Mouse (Mus musculus) CH12.LX (cell line): Measurements from ENCODE around the gene Atp6v0b. TPM values are rescaled to one million over a fixed set of nuclear protein-coding genes. Genes with fewer than 3 reads are reported as not detected.

ENCODE experiments used
- DNase-seq: peaks from one replicate; pipeline ENCODE4 v3.0.0-alpha.2; 2013; ENCODE audit errors: extremely low read depth
- H3K27ac ChIP-seq: 2 replicates; pipeline ENCODE4 v1.5.1; 2012; ENCODE audit warnings: low read depth, mild to moderate bottlenecking, control low read depth, moderate library complexity; ENCODE audit not compliant: insufficient read depth
- H3K27me3 ChIP-seq: replicated peaks from 2 replicates; pipeline ENCODE3; 2012; ENCODE audit warnings: inconsistent platforms
- H3K36me3 ChIP-seq, 2 experiments: replicated peaks in 1 of 2; 2 replicates each; pipeline versions ENCODE3 to v1.6.1; 2012; ENCODE audit warnings: inconsistent platforms in 1 of 2, low read length in 1 of 2, mild to moderate bottlenecking in 1 of 2, mixed read lengths in 1 of 2, moderate library complexity in 1 of 2; ENCODE audit not compliant: control insufficient read depth in 1 of 2, insufficient read depth in 1 of 2
- H3K4me1 ChIP-seq, 2 experiments: 2 replicates each; pipeline ENCODE4 v1.6.1; 2012; ENCODE audit warnings: inconsistent platforms in 1 of 2, moderate library complexity in 1 of 2; ENCODE audit not compliant: insufficient read depth in 2 of 2, control insufficient read depth in 1 of 2
- H3K4me2 ChIP-seq: 2 replicates; pipeline ENCODE4 v1.6.1; 2012; ENCODE audit warnings: low read depth, mild to moderate bottlenecking, control low read depth; ENCODE audit not compliant: poor library complexity, insufficient read depth, severe bottlenecking
- H3K4me3 ChIP-seq, 3 experiments: fragments of 150-350 bp in 1 of 3; sonication (generic) in 1 of 3; replicated peaks in 1 of 3; 2 replicates each; pipeline versions ENCODE3 to v1.5.1; 2011 to 2012; ENCODE audit warnings: low read depth in 2 of 3, low read length in 2 of 3, mild to moderate bottlenecking in 2 of 3, moderate library complexity in 2 of 3, control low read depth in 1 of 3, improper control_type of control experiment in 1 of 3, inconsistent platforms in 1 of 3, mixed read lengths in 1 of 3; ENCODE audit not compliant: poor library complexity in 1 of 3
- H3K79me2 ChIP-seq: replicated peaks from 2 replicates; pipeline ENCODE4 v1.6.1; 2012; ENCODE audit warnings: mild to moderate bottlenecking, moderate library complexity; ENCODE audit not compliant: control insufficient read depth, poor library complexity, insufficient read depth, severe bottlenecking; ENCODE audit errors: extremely low read depth
- H3K9ac ChIP-seq: 2 replicates; pipeline ENCODE4 v1.6.1; 2012; ENCODE audit warnings: low read depth, mild to moderate bottlenecking, control low read depth, moderate library complexity; ENCODE audit not compliant: insufficient read depth
- H3K9me3 ChIP-seq: replicated peaks from 2 replicates; pipeline ENCODE3; 2012; ENCODE audit warnings: low read length, inconsistent platforms, mixed read lengths
- BHLHE40 ChIP-seq: IDR thresholded peaks from 2 replicates; pipeline ENCODE4 v1.6.1; 2011; ENCODE audit warnings: mild to moderate bottlenecking, low read depth, low read length, improper control_type of control experiment
- CHD1 ChIP-seq: IDR thresholded peaks from 2 replicates; pipeline ENCODE4 v1.6.1; 2012; ENCODE audit warnings: low read depth, low read length, improper control_type of control experiment, inconsistent platforms
- E2F4 ChIP-seq: IDR thresholded peaks from 2 replicates; pipeline ENCODE4 v1.6.1; 2011; ENCODE audit warnings: low read depth, low read length, improper control_type of control experiment; ENCODE audit not compliant: insufficient replicate concordance
- MAZ ChIP-seq: IDR thresholded peaks from 2 replicates; pipeline ENCODE4 v1.6.1; 2012; ENCODE audit warnings: low read depth, mild to moderate bottlenecking, inconsistent platforms, low read length, improper control_type of control experiment, moderate library complexity
- MXI1 ChIP-seq: IDR thresholded peaks from 2 replicates; pipeline ENCODE4 v1.6.1; 2011; ENCODE audit warnings: mild to moderate bottlenecking, low read depth, low read length, improper control_type of control experiment
- NELFE ChIP-seq: IDR thresholded peaks from 2 replicates; pipeline ENCODE4 v1.6.1; 2011; ENCODE audit warnings: low read depth, low read length, improper control_type of control experiment
- NRF1 ChIP-seq: IDR thresholded peaks from 2 replicates; pipeline ENCODE4 v1.6.1; 2014; ENCODE audit warnings: low read depth, mild to moderate bottlenecking, inconsistent platforms, low read length, improper control_type of control experiment, moderate library complexity
- SIN3A ChIP-seq: IDR thresholded peaks from 2 replicates; pipeline ENCODE4 v1.6.1; 2012; ENCODE audit warnings: low read length, improper control_type of control experiment, inconsistent platforms
- TCF12 ChIP-seq: IDR thresholded peaks from 2 replicates; pipeline ENCODE4 v1.6.1; 2014; ENCODE audit warnings: low read depth, mild to moderate bottlenecking, inconsistent platforms, low read length, improper control_type of control experiment
- UBTF ChIP-seq: IDR thresholded peaks from 2 replicates; pipeline ENCODE4 v1.6.1; 2012; ENCODE audit warnings: low read depth, mild to moderate bottlenecking, inconsistent platforms, low read length, improper control_type of control experiment, moderate library complexity
- dilution Hi-C: fragments of 300-500 bp; cut with MboI; formaldehyde crosslinking; loops from 2 replicates; pipeline ENCODE4 v1.14.3; 2020; ENCODE audit warnings: low sequenced_read_pairs; ENCODE audit not compliant: extremely low pct_unique_long_range_greater_than_20kb, extremely low pct_ligation_motif_present
- in situ Hi-C: fragments of 300-500 bp; cut with MboI; formaldehyde crosslinking; loops from 3 replicates; pipeline ENCODE4 v1.14.3; 2019; ENCODE audit warnings: low sequenced_read_pairs, low pct_ligation_motif_present, low pct_unique_long_range_greater_than_20kb, mixed read lengths
- polyA plus RNA-seq: library from polyadenylated mRNA; unstranded; fragments of >175 nt; gene quantifications from 2 replicates; pipeline ENCODE4 v1.2.1, GENCODE M21; 2012; ENCODE audit warnings: low read depth; ENCODE audit not compliant: insufficient read length
- total RNA-seq, 2 experiments: library from RNA; depleted of rRNA; stranded (reverse); fragments of 300-350 nt in 1 of 2; fragments of >200 nt in 1 of 2; gene quantifications; 2 replicates each; pipeline ENCODE4 v1.2.3; 2012 to 2014

The Atp6v0b gene
- total and polyA plus RNA-seq, 3 experiments = 176 to 202 (median 186) TPM

DNA sequence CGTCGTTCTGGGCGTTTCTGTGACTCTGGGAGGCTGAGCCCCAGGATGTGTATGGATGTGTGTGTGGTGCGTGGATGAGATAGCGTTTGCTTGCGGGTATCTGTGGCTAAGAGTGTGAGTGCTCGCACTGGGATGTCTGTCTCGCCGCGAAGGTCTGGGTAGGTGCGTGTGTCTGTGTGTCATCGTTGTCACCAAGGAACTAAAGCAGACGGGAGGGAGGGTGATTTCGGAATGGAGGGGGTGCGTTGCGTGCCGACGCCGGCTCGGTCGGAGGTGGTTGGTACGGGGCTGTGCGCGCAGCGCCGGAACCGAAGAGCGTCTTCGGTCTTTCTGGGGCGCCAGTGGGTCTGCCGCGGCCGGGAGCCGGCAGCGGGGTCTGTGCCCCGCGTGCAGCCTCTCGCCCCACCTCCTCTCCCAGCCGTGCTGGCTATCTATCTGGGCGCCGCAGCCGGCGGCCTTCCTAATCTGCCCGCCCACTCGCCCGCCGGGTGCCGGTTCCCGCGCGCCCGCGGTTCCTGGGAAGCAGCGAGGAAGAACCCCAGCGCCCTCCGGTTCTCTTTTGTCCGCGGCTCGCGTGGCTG, 51.5 kb downstream of the Atp6v0b start:
- peak; percentile 34 for DNase-seq
- Histone ChIP-seq H3K4me3 (peak overlapping the region; percentile 59 to 87 (median 82)), H3K4me1 (peaks cover 3 to 37% of the 10 kb centered on the region in 2 experiments; a peak in 3 of 4 replicates), H3K79me2 (no peaks in the 10 kb centered on the region), H3K9ac (peak overlapping the region; percentile 95), H3K4me2 (peak overlapping the region; percentile 41), H3K27me3 (peaks cover 11% of the 10 kb centered on the region), H3K27ac (peak overlapping the region; percentile 41), H3K36me3 (peaks cover 0 to 26% of the 10 kb centered on the region in 2 experiments), H3K9me3 (no peaks in the 10 kb centered on the region)
- in situ Hi-C loops = loop anchor here (25.0 kb wide), 1 partner anchor 252 kb away; no protein-coding TSS in a partner anchor
- dilution Hi-C loops = no loop called here
- TF ChIP-seq UBTF (0 out of 2 replicates have a peak, but pooled peaks have one; percentile 31), MAZ (no peak), SIN3A (no peak), MXI1 (0 out of 2 replicates have a peak, but pooled peaks have one; percentile 34), NRF1 (no peak)
- TF ChIP-seq, all 38 proteins: peak for 2

DNA sequence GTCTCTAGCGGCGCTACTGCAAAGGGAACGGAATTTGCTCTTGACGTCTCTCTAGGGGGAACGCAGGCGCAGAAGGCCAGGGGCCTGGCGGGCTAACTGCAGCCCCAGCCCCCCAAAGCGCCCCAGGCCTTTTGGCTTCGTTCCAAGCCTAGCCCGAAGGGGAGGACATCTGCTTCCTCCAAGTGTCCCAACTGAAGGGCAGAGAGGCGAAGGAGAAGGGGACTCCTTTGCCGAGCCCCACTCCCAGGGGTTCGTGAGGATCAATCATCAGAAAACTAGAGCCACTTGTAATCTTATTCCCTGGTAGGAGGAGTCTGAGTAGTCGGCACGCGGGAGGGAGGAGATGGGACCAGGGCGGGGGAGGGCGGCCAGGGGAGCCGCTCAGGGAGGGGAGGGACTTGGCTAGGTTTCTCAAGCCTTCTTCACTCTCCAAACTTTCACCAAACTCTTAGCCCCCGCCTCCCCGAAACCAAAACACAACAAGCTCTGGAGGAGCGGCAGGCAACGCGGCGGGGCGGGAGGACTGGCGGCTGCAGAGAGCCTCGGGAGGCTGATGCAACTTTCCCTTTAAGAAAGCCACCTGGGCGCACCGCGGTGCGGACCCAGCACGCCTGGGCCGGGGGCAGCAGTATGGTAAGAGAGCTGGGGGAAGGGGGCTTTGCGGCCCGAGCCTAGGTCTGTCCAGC, 52.1 kb downstream of the Atp6v0b start:
- peak overlapping the region; percentile 59 to 87 (median 82) for H3K4me3 ChIP-seq
- peak overlapping the region; percentile 95 for H3K9ac ChIP-seq
- H3K4me1 ChIP-seq = peaks cover 3 to 35% of the 10 kb centered on the region in 2 experiments; a peak in 3 of 4 replicates
- H3K4me2 ChIP-seq = no peak overlapping the region
- H3K36me3 ChIP-seq = peaks cover 0 to 20% of the 10 kb centered on the region in 2 experiments
- H3K79me2 ChIP-seq = no peaks in the 10 kb centered on the region
- no peaks in the 10 kb centered on the region for H3K9me3 ChIP-seq
- peak; percentile 68 for DNase-seq
- TF ChIP-seq TCF12 (peak; percentile 26; the same call in 1 of the 2 replicates), E2F4 (no peak), BHLHE40 (peak; percentile 64), MXI1 (peak; percentile 52; the same call in 1 of the 2 replicates), SIN3A (0 out of 2 replicates have a peak, but pooled peaks have one; percentile 25), NELFE (0 out of 2 replicates have a peak, but pooled peaks have one; percentile 33), MAZ (peak; percentile 55), CHD1 (no peak)
- dilution Hi-C loops = no loop called here
- peak overlapping the region; percentile 41 for H3K27ac ChIP-seq
- in situ Hi-C loops = loop anchor here (25.0 kb wide), 1 partner anchor 252 kb away; no protein-coding TSS in a partner anchor
- H3K27me3 ChIP-seq = peaks cover 11% of the 10 kb centered on the region
